Mouse (Mus musculus) adrenal gland, adult (tissue): ENCODE results near the gene Gm20219.

Experiments used
- DNase-seq, 2 experiments: peaks; one replicate each; pipeline ENCODE4 v3.0.0; 2022 to 2023; ENCODE audit warnings: low spot score in 1 of 2; ENCODE audit not compliant: inconsistent age in 2 of 2

The Gm20219 gene

DNA sequence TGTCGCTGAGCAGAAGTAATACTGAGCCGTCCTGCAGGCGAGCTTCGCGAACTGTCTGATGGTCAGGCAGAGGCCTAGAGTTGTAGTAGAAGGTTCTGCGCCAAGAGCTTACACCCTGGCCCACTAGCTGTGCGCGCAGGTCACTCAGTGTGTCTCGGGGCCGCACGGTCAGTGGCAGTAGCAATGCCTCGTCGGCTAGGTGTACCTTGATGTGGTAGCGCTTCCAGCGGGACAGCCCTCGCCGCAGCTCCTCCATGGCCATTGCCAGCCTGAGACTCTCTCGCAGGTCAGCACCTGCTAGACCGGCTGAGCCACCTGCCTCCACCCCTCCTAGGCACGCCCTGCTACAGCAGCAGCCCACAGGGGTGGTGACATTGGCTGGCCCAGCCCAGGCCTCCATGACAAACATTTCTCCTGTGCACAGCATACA is at the start of gene Gm20219:
Gene Gm20219, minus strand, starts transcription at position 266 of the 430 bp plus-strand sequence.
- peak; percentile 12 to 33 for DNase-seq

DNA sequence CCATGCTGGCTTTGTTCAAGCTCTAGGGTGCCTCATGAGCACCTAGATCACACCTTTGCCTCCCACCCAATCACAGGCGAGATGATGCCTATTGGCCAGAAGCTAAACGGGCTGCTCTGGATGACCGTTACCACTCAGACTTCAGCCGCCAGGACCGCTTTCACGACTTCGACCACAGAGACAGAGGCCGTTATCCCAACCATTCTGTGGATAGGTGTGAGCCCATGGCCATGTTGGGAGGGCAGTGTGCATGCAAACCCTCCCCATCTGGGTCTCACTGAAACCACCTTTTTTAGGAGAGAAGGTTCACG is 49.8 kb upstream of the Gm20219 start:
- DNase-seq = peak in 1 of 2 experiments; percentile 56

DNA sequence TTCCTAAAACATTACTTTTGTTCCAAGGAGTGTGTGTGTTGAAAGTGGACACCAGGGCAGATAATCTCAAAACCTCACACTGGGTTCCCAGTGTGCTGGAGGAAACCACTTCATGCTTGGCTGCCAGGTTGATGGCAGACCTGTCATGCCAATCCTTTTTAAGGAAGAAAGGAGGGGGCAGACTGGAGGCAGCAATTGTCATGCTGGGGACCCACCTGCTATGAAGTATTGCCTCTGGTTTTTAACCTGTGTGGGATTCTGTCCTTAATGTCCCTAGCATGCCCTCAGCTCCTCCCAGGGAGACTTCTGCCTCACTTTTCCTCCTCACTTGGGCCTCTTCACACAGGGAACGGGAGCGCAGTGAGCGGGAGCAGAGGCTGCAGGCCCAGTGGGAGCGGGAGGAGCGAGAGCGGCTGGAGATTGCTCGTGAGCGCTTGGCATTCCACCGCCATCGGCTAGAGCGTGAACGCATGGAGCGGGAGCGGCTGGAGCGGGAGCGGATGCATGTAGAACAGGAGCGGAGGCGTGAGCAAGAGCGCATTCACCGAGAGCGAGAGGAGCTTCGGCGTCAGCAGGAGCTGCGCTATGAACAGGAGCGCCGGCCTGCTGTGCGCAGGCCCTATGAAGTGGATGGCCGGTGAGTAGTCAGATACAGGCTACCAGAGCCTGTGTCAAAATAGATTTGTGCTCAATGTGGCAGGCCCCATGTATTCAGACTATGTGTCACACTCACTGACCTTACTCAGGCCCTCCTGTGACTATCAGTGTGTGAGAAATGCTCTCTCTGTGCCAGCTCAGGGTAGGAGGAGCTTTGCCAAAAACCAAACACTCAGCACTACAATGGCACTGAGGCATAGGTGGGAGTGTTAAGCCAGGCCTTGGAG is 49.2 kb upstream of the Gm20219 start:
- peak in 1 of 2 experiments; percentile 74 for DNase-seq

DNA sequence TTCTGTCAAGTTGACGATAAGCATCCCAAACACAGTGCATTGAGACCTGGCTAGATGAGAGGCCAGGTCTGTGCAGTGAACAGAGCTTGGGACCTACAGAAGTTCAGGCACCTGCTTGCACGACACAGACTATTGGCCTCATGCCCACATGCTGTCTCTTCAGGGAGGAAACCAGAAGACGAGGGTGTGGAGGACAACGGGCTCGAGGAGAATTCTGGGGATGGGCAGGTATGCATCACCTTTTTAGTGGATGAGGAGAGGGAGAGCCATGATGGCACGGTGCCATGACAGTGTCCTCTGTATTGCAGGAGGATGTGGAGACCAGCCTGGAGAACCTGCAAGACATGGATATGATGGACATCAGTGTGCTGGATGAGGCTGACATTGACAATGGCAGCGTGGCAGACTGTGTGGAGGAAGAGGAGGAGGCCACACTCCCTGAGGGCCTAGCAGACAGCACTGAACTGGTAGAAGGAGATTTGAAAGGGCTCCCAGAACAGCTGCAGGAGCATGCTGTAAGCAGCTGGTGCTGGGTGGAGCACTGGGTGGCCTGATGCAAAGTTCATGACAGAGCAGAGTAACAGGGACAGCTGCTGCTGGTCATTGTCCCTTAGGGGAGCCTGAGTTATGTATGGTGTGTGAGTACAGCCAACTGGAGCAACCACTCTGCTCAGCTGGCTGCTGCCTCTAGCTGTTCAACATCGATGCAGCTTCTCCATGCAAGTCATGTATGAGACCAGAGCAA is 39.5 kb upstream of the Gm20219 start:
- no peak for DNase-seq

DNA sequence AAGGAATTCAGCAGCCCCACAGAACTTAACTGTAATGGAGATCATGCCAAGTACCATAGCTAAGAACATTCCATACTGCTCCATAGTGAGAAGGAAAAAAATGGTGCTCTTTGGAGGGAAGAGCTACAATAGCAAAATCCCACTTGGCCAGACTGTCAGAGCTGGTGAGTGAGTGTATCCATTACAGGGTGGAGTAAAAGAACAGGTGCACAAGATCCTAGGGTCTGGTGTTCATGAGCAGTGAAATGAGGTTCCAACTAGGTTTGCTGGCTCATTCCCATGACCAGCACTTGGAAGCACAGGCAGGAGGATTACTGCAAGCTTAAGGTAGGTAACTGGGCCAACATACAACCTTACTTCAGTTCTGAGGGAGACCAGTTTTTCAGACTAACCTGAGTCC is 38.4 kb upstream of the Gm20219 start:
- DNase-seq = no peak

DNA sequence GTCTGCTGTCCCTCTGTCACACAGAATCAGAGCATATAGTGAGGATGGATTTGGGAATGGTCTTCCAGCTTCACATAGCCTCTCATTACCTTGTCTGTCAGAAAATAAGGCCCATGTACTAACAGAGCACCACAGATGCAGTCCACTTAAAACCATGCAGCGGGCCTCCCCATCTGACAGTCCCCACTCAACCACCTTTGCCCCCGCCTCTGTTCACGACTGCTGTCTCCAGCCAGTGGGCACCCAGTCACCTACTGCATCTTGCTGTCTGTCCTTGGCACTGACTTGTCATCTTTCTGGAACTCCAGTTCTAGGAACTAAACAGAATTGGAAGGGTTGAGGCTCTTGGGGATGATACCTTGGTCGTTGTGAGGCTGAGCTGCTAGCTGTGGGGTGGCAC is 34.7 kb upstream of the Gm20219 start:
- DNase-seq = peak in 1 of 2 experiments; percentile 72

DNA sequence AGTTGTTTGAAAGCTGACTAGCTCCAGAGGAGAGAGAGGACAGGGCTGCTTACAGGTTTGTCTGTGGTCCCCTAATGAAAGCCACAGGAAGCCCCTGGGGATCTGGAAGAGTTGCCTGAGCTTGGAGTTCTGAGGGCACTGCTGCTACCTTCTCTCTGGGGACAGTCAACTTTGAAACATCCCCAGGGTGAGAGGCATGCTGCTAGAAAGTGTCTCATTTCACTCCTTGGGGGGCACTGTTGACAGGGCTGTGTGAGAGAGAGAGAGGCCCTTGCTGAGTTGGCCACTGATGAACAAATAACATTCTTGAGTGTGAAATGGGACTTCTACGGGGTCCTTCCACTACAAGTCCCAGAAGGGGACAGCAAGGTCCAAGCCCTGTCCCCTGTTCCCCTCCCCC is 33.6 kb upstream of the Gm20219 start:
- no peak for DNase-seq

DNA sequence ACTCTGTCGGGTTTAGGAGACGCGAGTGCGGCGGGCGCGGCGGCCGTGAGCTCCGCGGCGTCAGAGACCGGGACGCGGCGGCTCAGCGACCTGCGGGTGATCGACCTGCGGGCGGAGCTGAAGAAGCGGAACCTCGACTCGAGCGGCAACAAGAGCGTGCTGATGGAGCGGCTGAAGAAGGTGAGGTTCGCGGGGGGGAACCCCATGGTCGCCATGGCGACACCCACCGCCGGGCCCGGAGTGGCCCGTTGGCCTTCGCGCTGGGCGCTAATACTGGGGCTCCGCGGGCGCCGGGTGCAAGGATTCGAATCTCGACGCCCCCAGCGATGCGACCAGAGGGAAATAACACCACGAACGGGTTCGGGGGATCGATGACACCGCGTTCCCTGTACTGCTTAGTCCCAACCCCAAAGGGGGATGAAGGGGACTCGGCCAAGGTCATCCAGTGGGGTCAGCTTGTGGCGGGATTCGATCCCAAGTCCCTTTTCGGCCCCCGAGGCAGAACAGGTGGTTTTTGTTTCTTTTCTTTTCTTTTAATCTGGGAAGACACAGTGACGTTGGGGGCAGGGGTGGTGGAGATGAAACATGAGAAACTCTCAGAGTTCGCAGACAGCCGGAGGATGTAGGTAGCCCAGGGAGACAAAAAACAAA is 31.1 kb upstream of the Gm20219 start:
- DNase-seq = no peak

DNA sequence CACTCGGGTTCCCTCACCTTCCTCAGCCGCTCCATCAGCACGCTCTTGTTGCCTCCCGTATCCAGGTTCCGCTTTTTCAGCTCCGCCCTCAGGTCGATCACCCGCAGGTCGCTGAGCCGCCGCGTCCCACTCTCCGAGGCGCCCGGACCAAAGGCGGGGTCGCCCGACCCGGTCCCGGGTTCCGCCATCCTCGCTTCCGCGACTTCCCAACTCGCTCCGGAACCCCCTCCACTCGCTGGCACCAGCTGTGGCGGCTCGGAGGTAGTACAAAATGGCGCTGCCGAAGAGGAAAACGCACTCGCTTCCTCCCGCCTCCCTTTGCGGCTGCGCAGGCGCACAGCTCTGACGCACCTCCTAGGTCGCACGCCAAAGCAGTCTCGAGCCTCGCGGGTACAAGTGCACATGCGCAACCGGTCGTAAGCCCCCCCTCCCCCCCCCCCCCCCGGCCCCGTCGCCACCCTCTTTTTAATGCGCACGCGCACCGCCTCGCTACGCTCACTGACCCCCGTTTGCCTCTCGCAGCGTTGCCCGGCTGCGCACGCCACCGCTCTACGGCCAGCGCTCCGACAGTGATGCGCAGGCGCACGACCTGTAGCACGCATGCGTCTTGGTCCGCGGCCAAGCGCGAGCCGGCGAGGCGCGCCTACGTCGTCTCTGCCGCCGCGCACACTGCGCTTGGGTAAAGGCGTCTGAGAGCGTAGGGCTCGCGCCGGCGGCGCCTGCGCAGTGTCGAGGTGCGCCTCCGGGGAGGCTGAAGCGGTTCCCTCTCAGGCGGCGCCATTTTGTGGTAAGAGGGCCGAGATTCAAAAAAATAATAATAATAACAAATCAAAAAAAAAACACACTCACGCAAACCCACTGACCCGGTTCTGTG is 30.3 kb upstream of the Gm20219 start, which contains the start of the genes Safb2 and Safb:
Gene Safb2, minus strand, starts transcription at position 329 of the 874 bp plus-strand sequence.
Gene Safb, plus strand, starts transcription at position 569 of the 874 bp plus-strand sequence.
- DNase-seq = peak; percentile 99 to 100

DNA sequence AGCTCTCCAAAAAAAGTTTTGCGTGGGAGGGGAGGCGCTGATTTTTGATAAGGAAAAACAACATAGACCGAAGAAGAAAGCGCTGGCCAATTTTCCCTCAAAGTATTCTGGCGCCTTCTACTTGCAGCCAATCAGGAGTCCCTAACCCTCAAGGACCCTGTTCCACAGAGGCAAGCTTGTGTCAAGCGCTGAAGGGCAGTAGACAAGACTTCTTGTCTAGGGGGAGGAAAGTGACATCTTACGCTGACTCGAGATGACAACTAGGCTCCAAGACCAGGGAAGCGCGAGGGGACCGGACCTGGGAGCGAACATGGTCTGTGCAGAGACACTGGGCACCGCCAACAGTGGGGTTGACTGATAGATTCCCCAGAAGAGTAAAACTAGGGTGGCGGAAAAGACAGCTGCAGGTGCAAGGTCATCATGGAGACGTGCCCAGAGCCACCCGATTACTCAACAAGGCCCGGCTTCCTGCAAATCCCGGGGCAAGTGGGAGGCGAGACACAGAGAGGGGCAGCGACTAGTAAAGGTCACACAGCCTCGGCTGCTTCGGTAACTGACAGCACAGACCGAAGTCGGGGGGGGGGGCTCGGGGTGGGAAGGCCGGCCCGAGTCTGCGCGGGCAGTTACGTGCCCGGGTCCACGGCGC is 29.5 kb upstream of the Gm20219 start:
- DNase-seq = peak; percentile 71 to 88

DNA sequence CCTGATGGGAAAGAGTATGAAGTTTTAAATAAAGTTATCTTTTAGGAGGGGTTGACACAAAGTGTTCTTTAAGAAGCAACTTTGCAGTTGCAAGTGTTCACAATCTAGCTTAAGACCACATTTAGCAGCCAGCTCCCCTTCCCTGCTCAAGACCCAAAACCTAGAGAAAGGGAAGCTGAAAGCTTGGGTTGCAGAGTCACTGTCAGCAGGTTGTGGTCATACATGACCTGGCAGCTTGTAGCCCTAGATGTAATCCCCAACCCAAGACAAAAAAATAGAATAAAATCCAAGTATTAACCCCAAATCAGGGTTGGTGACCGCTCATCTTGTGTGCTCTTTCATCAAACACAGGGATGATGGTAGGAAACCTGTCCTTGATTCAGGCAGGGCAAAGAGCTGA is 28.9 kb upstream of the Gm20219 start:
- no peak for DNase-seq

DNA sequence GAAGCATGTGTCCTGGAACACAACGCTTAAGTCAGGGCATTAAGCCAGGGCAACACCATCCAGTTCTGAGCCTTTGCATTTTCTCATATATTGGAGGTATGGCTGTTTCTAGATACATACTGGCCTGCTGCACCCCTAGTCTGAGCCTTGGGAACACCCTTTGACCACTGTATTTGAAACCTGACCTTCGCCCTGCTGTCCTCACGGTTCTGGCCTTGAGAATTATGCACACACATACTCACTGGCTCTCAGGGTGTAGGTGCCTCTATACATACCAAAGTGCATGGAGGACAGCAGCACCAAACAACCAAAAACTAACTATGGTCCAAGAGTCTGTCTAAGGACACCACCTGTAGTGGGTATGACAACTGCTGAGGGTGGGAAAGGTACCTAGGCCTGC is 18.8 kb upstream of the Gm20219 start:
- no peak for DNase-seq

DNA sequence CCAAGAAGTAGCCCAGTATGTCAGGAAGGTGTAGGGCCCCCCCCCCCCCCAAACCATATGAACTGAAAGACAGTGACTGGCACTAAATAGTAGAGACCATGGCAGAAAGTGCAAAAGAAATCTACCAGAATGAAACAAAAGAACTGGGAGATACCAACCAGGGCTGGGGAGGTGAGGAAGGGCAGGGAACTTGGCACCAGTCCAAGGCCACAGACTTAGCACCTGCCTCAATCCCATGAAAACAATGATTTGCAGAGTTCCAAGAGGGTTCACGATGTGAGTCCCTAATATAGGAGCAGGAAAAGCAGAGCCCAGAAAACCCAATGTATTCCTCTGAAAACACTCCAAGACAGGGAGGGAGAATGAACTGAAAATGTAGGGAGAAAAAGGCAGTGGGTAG is 18.0 kb upstream of the Gm20219 start:
- DNase-seq = no peak

DNA sequence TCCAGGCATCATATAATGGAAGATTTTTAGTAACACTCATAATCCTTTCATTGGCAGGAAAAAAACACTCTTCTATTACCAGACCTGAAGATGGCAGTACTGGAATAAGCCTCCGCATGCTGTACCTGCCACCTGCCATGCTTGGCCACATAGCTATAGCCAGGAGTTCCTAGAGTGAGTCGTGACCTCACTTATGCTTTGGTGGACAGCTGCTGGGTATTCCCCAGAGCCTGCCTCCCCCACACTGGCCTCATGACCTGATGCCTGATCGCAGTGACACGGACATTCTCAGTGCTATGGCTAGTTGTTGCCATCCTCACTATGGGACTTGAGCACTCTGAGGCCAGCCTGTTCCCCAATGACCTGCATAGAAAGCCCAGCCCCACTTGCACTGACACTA is 16.1 kb upstream of the Gm20219 start:
- no peak for DNase-seq

DNA sequence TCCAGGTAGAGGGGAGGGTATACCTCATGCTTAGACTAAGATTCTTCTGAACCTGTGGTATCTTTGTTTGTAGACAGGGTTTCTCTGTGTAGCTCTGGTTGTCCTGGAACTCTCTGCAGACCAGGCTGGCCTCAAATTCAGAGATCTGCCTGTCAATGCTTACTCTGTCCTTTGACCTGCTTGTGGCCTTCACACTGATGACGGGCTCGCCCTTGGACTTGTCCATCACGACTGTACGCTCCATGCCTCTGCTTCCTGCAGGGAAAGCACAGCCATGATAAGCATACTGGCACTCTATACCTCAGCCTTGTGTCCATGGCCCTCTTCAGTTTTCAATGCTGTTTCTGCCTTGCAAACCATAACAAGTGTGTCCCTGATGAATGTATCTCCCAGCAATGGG is 13.2 kb upstream of the Gm20219 start:
- DNase-seq = peak; percentile 51 to 67

DNA sequence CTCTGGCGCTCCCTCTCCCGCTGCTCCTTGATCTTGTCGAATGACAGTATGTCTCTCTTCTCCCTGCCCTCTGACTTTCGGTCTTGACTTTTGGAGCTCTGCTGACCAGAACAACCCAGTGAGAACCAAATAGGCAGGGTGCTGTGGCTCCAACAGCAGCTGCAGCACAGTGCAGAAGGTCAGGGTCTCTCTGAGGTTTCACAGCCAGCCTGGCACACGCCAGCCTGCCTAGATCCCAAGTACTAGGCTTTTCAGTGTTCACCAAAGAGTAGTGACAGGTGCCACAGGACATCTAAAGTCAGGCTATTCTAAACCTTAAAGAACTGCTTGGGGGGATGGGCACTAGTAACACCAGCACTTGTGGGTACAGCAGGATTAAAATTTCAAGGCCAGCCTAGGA is 12.7 kb upstream of the Gm20219 start:
- DNase-seq = peak; percentile 62 to 64

DNA sequence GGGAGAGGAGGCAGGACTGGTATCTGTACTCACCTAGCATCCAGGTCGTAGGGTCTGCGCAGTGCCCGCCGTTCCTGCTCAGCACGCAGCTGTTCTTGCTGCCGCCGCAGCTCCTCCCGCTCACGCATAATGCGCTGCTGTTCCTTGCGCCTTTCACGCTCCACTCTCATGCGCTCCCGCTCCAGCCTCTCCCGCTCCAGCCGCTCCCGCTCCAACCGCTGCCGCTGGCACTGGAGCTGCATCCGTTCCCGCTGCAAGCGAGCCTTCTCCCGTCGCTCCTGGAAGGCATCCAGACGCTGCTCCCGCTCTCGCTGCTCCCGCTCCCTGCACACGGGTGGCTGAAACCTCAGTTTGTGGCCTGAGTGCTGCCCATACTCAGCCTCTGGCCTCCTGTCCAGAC is 12.1 kb upstream of the Gm20219 start:
- DNase-seq = no peak

DNA sequence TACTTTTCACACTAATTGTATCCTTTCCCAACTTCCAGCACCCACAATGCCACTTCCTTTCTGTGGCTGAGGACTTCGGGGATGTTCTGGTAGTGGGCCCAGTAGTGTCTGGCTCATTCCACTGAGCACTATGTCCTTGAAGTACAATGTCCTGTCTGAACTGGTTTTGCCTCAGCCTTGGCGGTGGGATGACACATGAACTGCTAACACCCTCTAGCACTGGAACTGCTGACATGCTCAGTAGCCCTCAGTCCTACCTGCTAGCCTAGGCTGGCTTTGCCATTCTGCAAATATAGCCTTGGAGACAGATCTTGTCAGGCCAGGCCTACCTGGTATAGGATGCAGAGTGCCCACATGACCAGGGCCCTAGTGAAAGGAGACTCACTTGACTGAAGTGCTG is 7.7 kb upstream of the Gm20219 start:
- DNase-seq = peak; percentile 68 to 77

DNA sequence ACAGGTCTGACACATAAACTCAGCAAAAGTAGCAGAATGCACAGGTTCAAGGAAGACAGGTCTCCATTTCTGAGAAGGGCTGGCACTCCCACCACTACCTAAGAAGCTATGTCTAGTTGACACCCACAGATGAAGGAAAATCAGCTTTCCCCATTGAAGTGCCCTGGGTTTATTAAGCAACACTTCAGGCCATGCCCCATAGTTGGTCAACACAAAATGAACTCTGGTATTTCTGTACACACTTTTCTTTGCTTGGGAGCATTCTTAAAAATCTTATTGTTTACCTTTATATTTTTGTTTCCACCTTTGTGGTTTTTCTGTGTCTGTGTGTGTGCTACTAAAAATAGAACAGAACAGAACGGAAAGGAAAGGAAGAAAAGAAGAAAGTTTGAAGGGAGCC is 5.9 kb upstream of the Gm20219 start:
- peak in 1 of 2 experiments; percentile 45 for DNase-seq

DNA sequence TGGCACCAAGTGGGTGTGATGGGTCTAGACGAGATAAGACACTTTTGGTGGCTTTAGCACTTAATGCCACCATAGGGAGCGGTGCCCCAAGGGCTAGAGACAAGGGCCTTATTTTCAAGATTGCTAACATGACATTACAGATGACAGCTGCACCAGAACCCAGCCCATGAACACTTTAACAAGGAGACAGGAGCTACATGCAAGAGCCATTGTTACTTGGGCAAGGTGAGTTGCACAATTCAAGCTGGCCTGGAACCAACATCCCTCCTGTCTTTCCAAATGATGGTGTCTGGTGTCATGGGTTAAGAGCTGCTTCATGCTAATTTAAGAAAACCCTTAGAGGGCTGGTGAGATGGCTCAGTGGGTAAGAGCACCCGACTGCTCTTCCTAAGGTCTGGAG is 5.2 kb upstream of the Gm20219 start:
- DNase-seq = peak in 1 of 2 experiments; percentile 70
